Comparison of ENCODE assay signal across 9 mouse cellular contexts in genomic region chr16:35592274-35593065, GRCm38 (mm10). TPM values are rescaled to one million over a fixed set of nuclear protein-coding genes. Genes with fewer than 3 reads are reported as not detected.
DNase-seq lines count a peak whose midpoint lies in the region; ATAC-seq lines count a peak whose summit lies in the region.
"Had no signal": no experiment of that assay in that cellular context is flagged by ENCODE, and none has a peak within 500 bp of the region (broad histone marks: within the 10 kb centered on the region; RNA-seq: fewer than 3 reads in every experiment).

No protein-coding gene starts in this region.

- H3K27me3 ChIP-seq in limb, embryonic 10.5 days (ENCODE audit: low read depth, poor library complexity, severe bottlenecking) = peaks cover 28% of the 10 kb centered on the region
- no peaks in the 10 kb centered on the region for H3K27me3 ChIP-seq in neural tube, embryonic 13.5 days

- no peaks in the 10 kb centered on the region for H3K9me3 ChIP-seq in limb, embryonic 10.5 days (replicated peaks)
- no peaks in the 10 kb centered on the region for H3K9me3 ChIP-seq in neural tube, embryonic 13.5 days

- H3K4me3 ChIP-seq in limb, embryonic 10.5 days = no peak overlapping the region
- no peak overlapping the region for H3K4me3 ChIP-seq in neural tube, embryonic 13.5 days

- peak overlapping the region; percentile 58; the same call in 1 of the 2 replicates for H3K27ac ChIP-seq in limb, embryonic 10.5 days
- H3K27ac ChIP-seq in neural tube, embryonic 13.5 days (replicated peaks) = peak overlapping the region; percentile 84
- H3K27ac ChIP-seq: kidney, postnatal 0 days had no signal

- ATAC-seq in neural tube, embryonic 13.5 days (ENCODE audit: low read depth) = peak; percentile 23; the same call in 1 of the 2 replicates

- H3K9ac ChIP-seq in neural tube, embryonic 13.5 days = no peak overlapping the region

- peaks cover 53% of the 10 kb centered on the region for H3K4me1 ChIP-seq in limb, embryonic 10.5 days
- peaks cover 79% of the 10 kb centered on the region for H3K4me1 ChIP-seq in neural tube, embryonic 13.5 days (replicated peaks)

- peak; percentile 79 to 83 for DNase-seq in cerebellum, postnatal 10 days
- DNase-seq in cerebellum, adult 9-11 months = no peak
- peak; percentile 76 for DNase-seq in testis, postnatal 10 days (ENCODE audit: low spot score)
- DNase-seq in testis, postnatal 14 days (ENCODE audit: low spot score) = no peak
- no peak for DNase-seq in limb, embryonic 10.5 days (ENCODE audit: low spot score)
- no peak for DNase-seq in thymus, postnatal 25 days
- DNase-seq in ovary, postnatal 36 days (ENCODE audit: low spot score) = no peak

- 0 out of 2 replicates have a peak overlapping the region, but pooled peaks have one; percentile 2 for H3K4me2 ChIP-seq in neural tube, embryonic 13.5 days

- no peaks in the 10 kb centered on the region for H3K36me3 ChIP-seq in limb, embryonic 10.5 days
- no peaks in the 10 kb centered on the region for H3K36me3 ChIP-seq in neural tube, embryonic 13.5 days

- 24% methylated on average over 5 of the region's 5 CpGs for WGBS in limb, embryonic 10.5 days
- WGBS in neural tube, embryonic 13.5 days = 18% methylated on average over 5 of the region's 5 CpGs

RNA-seq across cellular contexts. Expression of gene Sema5b, which starts 51.5 kb away (rescaled TPM):
- polyA plus RNA-seq in limb, embryonic 10.5 days (2016; fragmentation: Nextera tagmentation; extraction: Ambion mirVana) = 2.0 and 3.4 TPM in 2 replicates
- polyA plus RNA-seq in neural tube, embryonic 13.5 days (2015; fragmentation: Nextera tagmentation; extraction: Ambion mirVana) = 24.0 and 27.4 TPM in 2 replicates

Comparison
In these comparisons a context has a peak if more than half of its experiments do, and no peak if none do; other contexts are left out.
1. DNase-seq: peak in cerebellum, postnatal 10 days (2 of 2) and testis, postnatal 10 days (single experiment); none in cerebellum, adult 9-11 months (single experiment), testis, postnatal 14 days (single experiment), limb, embryonic 10.5 days (single experiment), thymus, postnatal 25 days (single experiment) and ovary, postnatal 36 days (single experiment).